Mouse (Mus musculus): Measurements from ENCODE around the gene Serinc5.

Gene Serinc5

DNA sequence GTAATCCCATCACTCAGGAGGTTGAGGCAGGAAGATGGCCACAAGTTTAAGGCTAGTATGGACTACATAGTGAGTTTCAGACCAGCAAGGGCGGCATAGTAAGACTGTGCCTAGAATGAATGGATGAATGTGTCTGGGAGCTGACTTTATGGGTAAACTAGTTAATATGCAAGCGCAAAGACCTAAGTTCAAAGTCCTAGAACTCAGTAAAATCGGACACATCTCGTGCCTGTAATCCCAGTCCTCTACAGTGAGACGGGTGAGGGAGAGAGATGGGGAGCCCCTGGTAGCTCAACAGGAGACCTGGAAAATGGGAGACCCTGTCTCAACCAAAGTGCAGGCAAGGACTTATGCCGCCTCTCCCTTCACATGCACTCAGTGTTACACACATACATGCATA lies 88.5 kb downstream of the Serinc5 start:
- in situ Hi-C loops (cut with MboI; ENCODE audit: low sequenced_read_pairs) = no loop called here

DNA sequence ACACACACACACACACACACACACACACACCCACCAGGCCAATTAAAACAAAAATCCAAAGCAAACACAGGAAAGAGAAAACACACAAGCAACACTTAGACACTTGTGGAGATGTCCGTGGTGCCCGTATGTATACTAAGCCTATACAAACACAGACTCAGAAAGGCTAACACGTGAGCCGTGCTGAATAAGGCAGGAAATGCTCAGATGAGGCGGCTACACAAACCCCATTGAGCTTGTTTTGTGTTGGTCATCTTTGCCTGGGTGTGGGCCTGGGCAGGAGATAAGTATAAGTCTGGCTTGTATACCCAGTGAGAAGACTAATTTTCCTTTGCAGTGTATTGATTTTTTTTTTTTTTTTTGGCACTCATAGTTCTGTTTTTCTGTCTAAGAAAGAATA lies 91.1 kb downstream of the Serinc5 start:
- in situ Hi-C loops (cut with MboI; ENCODE audit: low sequenced_read_pairs) = no loop called here

DNA sequence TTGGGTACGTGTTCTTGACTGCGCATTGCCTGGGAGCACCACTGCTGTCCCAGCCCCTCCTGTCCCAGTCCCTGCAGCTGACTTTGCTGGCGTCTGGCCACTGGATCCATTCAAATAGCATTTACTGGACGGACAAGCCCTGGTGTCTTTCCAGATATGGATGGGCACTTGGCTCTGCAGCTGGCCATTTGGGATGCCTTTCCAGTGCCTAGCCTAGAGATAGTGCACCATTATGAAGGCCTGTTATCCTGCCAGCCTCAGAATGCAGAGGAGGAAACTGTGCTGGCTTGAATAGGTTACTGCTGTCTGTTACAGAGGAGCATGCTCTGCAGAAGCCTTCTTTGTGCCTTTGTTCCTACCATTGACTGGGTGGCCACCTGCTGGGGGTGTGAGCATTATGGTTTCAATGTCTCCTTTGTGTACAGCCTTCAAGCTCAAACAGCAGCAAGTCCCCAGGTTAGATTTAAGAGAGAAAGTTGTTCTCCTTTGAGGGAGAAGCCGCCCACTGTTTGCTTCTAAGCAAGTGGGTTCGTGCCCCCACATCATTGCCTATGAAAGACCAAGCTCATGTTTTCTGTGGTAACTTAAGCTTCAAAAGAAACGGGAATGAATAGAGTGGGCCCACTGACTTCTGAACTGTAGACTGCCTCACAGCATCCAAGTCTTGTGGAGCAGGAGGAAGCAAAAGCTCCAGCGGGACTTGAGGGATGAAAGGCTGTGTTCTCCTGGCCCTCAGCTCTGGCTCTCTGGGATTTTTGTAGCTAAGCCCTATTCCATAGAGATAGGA lies 92.5 kb downstream of the Serinc5 start:
- in situ Hi-C loops (cut with MboI; ENCODE audit: low sequenced_read_pairs) = no loop called here

DNA sequence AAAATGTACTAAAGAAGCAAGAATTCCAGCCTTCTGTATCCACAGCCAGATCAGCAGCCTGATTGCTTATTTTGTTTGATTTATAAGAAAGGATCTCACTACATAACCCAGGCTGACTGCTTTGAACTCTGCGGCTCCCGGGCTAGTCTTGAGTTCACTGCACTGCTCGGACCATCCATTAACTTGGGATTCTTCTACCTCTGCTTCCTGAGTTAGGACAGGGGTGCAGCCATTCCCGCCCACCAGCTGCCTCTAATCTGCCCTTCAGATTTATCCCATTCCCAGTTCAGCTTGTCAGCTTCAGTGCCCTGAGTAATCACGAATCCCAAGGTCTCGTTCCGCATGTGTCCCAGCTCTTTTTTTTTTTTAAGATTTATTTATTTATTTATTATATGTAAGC lies 93.3 kb downstream of the Serinc5 start:
- in situ Hi-C loops (cut with MboI; ENCODE audit: low sequenced_read_pairs) = no loop called here

GRCm38 (mm10) chr13:92705016-92705535 lies 94.2 kb downstream of the Serinc5 start:
- in situ Hi-C loops (cut with MboI; ENCODE audit: low sequenced_read_pairs) = no loop called here

GRCm38 (mm10) chr13:92706342-92707061 lies 95.6 kb downstream of the Serinc5 start:
- in situ Hi-C loops (cut with MboI; ENCODE audit: low sequenced_read_pairs) = no loop called here

- in situ Hi-C loops (cut with MboI; ENCODE audit: low sequenced_read_pairs) = no loop called here
Measured at GRCm38 (mm10) chr13:92707941-92708340, 97.0 kb downstream of the Serinc5 start.

- in situ Hi-C loops (cut with MboI; ENCODE audit: low sequenced_read_pairs) = no loop called here
Measured at GRCm38 (mm10) chr13:92708466-92708865, 97.6 kb downstream of the Serinc5 start.

DNA sequence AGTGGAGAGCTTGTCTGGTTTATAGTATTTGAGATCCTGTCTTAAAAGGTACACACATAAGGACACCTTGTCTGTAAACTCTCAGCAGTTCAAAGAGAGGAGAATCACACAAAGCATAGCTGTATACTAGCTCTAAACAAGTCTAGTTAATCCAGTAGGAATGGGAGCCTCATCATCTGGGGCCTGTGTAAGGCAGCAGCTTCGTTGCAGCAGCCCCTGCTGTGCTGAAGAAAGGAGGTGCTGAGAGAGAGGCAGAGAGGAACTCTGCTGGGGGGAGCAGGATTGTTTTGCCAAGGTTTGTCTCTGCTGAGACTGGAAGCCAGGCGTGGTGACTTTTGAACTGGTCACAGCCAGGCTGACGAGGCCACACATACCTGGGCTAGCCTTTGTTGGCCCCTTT lies 98.6 kb downstream of the Serinc5 start:
- in situ Hi-C loops (cut with MboI; ENCODE audit: low sequenced_read_pairs) = no loop called here

- in situ Hi-C loops (cut with MboI; ENCODE audit: low sequenced_read_pairs) = no loop called here
Measured at GRCm38 (mm10) chr13:92710361-92710760, 99.5 kb downstream of the Serinc5 start.

GRCm38 (mm10) chr13:92711821-92712220 lies 100.9 kb downstream of the Serinc5 start:
- in situ Hi-C loops (cut with MboI; ENCODE audit: low sequenced_read_pairs) = no loop called here

DNA sequence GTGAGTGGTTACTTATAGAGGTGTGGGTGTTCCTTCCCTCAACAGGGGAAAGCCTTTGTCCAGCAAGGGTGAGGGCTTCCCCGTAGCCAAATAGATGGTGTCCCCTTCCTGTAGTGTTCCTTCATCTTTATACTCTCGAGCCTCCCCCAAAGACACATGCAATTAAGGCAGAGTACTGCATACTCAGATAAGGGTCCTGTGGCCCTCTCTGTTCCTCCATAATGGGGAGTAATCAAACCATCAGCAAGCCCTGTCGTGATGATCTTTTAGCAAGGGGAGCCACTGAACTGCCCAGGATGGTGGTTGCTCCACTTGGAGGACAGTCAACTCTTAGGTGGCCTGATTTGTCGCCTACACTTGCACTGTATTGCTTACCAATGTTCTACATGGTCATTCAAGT lies 101.7 kb downstream of the Serinc5 start:
- in situ Hi-C loops (cut with MboI; ENCODE audit: low sequenced_read_pairs) = no loop called here

GRCm38 (mm10) chr13:92717851-92718665 lies 107.2 kb downstream of the Serinc5 start:
- in situ Hi-C loops (cut with MboI; ENCODE audit: low sequenced_read_pairs) = no loop called here

DNA sequence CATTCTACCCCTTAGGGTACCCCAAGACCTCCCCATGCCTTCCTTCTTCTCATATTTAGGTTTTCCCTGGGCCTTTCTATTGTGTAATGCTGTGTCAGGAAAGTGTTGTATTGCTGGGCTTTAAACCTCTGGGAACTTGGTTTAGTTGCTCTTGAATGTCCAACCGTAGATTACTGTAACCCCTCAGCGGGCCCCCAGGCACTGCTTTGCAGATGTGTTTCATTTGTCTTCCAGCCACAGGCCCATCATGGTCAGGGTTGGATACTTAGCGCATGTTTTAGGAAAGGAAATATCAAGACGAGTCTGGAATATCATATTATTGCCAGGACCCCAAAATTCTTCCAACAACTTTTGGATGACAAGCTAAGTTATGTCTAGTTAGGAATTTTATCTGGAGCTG lies 110.1 kb downstream of the Serinc5 start:
- in situ Hi-C loops (cut with MboI; ENCODE audit: low sequenced_read_pairs) = no loop called here

DNA sequence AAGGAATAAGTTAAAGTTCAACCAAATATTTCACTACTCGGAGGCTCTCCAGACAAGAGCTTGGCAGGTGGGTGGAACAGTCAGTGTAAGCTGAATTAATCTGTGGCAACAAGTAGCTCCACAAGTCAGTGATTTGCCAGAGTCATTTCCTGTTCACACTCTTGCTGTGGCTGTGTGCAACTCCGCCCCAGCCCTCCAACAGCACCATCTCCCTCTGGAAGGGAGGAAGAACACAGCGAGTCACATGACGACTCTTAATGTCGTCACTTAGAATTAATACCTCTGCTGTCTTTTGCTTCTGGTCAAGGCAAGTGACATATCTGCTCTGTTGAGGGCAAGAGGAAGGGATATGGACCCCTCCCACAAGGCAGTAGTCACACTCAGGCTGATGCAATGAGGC lies 111.5 kb downstream of the Serinc5 start:
- in situ Hi-C loops (cut with MboI; ENCODE audit: low sequenced_read_pairs) = no loop called here

DNA sequence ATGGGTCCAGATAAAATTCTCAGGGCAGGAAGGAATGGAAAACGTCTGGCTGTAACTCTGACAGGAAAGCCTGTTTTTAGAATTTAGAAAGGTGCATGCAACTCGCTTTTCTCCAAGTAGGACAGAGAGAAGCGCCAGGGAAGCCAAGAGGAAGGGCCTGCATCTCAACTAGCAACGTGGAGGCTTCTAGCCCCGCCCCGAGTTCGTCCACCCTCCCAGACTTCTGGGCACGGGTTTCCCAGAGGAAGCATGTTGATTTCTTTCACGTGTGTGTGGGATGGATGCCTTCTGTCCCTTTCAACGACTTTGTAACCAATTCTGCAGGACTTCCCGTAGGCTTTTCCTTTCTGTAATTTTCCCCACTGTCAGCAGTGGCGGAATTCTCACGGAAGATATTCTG lies 118.9 kb downstream of the Serinc5 start:
- in situ Hi-C loops (cut with MboI; ENCODE audit: low sequenced_read_pairs) = loop anchor here (25.0 kb wide), 1 partner anchor 818 kb away; no protein-coding TSS in a partner anchor

DNA sequence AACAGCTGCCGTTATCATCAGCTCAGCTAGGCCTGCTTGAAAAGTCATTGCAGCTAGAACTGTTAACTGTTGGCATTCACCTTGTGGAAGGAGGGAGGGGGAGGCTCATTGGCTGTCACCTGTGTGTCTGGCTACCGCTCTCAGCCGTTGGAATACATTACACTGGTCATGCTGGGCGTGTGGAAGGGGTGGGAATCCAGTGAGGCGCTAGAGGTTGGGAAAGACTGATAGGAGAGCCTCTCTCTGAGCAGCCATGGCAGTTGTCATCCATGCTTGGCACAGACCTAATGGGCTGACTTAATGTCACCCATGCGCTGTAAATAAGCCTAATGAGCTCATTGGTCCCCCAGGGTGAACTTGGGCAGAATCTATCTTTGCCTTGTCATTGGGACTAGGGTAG lies 120.9 kb downstream of the Serinc5 start:
- in situ Hi-C loops (cut with MboI; ENCODE audit: low sequenced_read_pairs) = loop anchor here (25.0 kb wide), 1 partner anchor 820 kb away; no protein-coding TSS in a partner anchor

DNA sequence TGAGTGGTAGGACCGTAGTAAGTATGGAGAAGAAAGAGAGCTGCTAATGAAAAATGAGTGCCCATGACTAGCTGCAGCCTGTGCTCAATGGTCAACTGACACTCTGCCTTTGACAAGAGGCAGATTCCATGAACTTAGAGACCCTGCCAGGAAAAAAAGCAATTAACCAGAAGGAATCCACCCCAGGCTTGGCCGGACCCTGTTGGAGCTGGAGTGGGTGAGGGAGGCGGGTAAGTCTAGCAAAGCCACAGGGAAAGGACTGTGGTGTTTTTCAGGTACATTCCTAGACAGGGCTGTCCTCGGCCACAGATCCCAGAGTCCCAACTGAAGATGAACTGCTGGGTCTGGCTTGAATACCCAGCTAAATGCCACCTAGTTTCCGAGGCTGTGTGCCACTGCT lies 121.9 kb downstream of the Serinc5 start:
- in situ Hi-C loops (cut with MboI; ENCODE audit: low sequenced_read_pairs) = loop anchor here (25.0 kb wide), 1 partner anchor 821 kb away; no protein-coding TSS in a partner anchor

DNA sequence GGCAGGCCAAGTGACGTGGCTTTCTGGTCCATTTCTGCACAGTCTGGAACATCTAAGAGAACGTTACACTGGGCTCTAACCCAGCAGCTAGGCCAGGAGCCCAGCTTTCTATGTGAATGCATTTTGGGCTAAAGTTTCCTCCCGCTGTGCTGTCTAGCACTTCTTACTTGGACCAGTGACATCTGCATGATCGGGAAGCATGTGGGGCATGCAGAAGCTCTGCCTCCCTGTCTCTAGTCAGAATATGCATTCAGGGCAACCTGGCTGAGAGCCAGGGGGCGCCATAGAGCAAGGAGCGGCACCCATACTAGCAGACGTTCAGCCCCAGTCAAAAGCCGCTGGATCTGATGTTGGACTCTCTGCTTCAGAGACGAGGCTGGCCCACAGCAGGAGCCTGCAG lies 122.4 kb downstream of the Serinc5 start:
- in situ Hi-C loops (cut with MboI; ENCODE audit: low sequenced_read_pairs) = loop anchor here (25.0 kb wide), 1 partner anchor 821 kb away; no protein-coding TSS in a partner anchor

DNA sequence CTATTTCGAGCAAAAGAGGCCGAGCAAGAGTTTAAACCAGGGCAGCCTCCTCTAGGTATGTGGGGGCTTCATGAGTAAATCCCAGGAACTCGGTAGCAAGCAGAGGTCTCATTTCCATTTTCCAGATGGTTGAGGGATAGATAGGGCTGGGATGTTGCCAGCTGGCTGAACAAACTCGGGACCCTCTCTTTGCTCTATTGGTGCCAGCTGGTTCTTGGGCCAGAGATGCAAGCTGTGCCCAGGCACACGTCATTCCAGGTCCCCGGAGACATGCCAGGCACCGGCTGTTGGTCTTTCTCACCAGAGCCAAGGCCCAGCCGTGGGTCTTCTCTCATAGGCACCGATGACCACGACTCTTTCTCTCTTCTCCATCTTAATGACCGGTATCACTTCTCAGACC lies 122.8 kb downstream of the Serinc5 start:
- in situ Hi-C loops (cut with MboI; ENCODE audit: low sequenced_read_pairs) = loop anchor here (25.0 kb wide), 1 partner anchor 821 kb away; no protein-coding TSS in a partner anchor

DNA sequence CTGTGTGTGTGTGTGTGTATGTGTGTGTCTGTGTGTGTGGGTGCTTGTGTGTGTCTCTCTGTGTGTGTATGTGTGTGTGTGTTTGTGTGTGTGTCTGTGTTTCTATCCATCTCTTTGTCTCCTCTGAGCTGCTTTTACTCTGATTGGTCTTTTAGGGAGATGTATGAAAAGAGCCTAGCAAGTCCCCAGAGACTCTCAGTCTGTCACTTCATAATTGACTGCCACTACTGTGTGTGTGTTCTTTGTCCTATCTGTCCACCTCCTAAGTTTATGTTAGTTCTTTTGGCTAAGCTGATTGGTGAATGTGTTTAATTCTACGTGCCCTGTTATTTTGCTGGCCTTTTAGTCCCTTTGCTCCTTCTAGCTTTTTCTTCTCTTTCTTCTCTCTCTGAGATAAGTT lies 124.8 kb downstream of the Serinc5 start:
- in situ Hi-C loops (cut with MboI; ENCODE audit: low sequenced_read_pairs) = loop anchor here (25.0 kb wide), 1 partner anchor 823 kb away; no protein-coding TSS in a partner anchor

Data from CH12F3 (cell line).